Mouse (Mus musculus) lung, postnatal 0 days (tissue): Measurements from ENCODE around the gene Gxylt2.

Experiments
- CTCF ChIP-seq: IDR thresholded peaks from 2 replicates; pipeline ENCODE4 v1.5.1; 2016; ENCODE audit warnings: antibody characterized with exemption, mild to moderate bottlenecking
- EP300 ChIP-seq: IDR thresholded peaks from 2 replicates; pipeline ENCODE4 v1.6.1; 2016; ENCODE audit warnings: antibody characterized with exemption, mild to moderate bottlenecking, control low read depth

GRCm38 (mm10) chr6:100705366-100705811 is 855 bp downstream of the Gxylt2 start:
- no peak for TF ChIP-seq CTCF
- no peak for TF ChIP-seq EP300
